Mouse (Mus musculus) heart, postnatal 0 days (tissue): ENCODE measurements at regions not wholly inside any gene's neighbourhood (a gene's known extent, or its start where the extent isn't known, plus 50 kb on each side); places are given as distances from the start of the nearest gene placed in this dataset.

Experiments
- CTCF ChIP-seq: IDR thresholded peaks from 2 replicates; pipeline ENCODE4 v1.5.1; 2016; ENCODE audit warnings: antibody characterized with exemption, control low read depth, low read depth
- EP300 ChIP-seq: IDR thresholded peaks from 2 replicates; pipeline ENCODE4 v1.6.1; 2016; ENCODE audit warnings: antibody characterized with exemption, low read depth

GRCm38 (mm10) chr12:26557411-26557810, 88.4 kb downstream of the Cmpk2 start:
- no peak for TF ChIP-seq EP300
- no peak for TF ChIP-seq CTCF
